Mouse (Mus musculus): Measurements from ENCODE around the gene Capn6. TPM values are rescaled to one million over a fixed set of nuclear protein-coding genes. Genes with fewer than 3 reads are reported as not detected.

Gene Capn6
- 88.8 and 108 TPM in 2 replicates for polyA plus RNA-seq (2015; fragmentation: Nextera tagmentation; extraction: Ambion mirVana)

GRCm38 (mm10) chrX:143827212-143827611 lies at the start of gene Capn6:
Capn6 (minus strand) TSS chrX:143827414.
- ATAC-seq (replicated peaks; ENCODE audit: insufficient number of reproducible peaks, insufficient read depth, low FRiP score, low read depth): peak; percentile 74; the same call in 1 of the 2 replicates
- H3K9ac ChIP-seq: peak within 1 kb of the TSS; percentile 9; the same call in 1 of the 2 replicates
- H3K4me2 ChIP-seq: peak within 1 kb of the TSS; percentile 51
- WGBS: 17% methylated on average over 4 of the region's 4 CpGs
- peak within 1 kb of the TSS; percentile 40; the same call in 1 of the 2 replicates for H3K27ac ChIP-seq
- peak within 1 kb of the TSS; percentile 47 for H3K4me3 ChIP-seq
- no peaks in the 10 kb centered on the region for H3K36me3 ChIP-seq
- H3K9me3 ChIP-seq (replicated peaks): no peaks in the 10 kb centered on the region
- no peaks in the 10 kb centered on the region for H3K4me1 ChIP-seq (replicated peaks)
- H3K27me3 ChIP-seq: no peaks in the 10 kb centered on the region

GRCm38 (mm10) chrX:143867129-143867664 lies 40.0 kb upstream of the Capn6 start:
- Histone ChIP-seq H3K36me3 (no peaks in the 10 kb centered on the region), H3K4me1 (replicated peaks) (no peaks in the 10 kb centered on the region), H3K27ac (no peak overlapping the region), H3K27me3 (no peaks in the 10 kb centered on the region), H3K9me3 (replicated peaks) (no peaks in the 10 kb centered on the region), H3K4me2 (no peak overlapping the region), H3K9ac (no peak overlapping the region), H3K4me3 (no peak overlapping the region)
- 75% methylated on average over 5 of the region's 5 CpGs for WGBS
- ATAC-seq (replicated peaks; ENCODE audit: insufficient number of reproducible peaks, insufficient read depth, low FRiP score, low read depth): no peak

- WGBS: 70% methylated on average over 3 of the region's 3 CpGs
- no peak overlapping the region for H3K4me2 ChIP-seq
- no peaks in the 10 kb centered on the region for H3K9me3 ChIP-seq (replicated peaks)
- ATAC-seq (replicated peaks; ENCODE audit: insufficient number of reproducible peaks, insufficient read depth, low FRiP score, low read depth): no peak
- H3K9ac ChIP-seq: no peak overlapping the region
- H3K27ac ChIP-seq: no peak overlapping the region
- H3K4me3 ChIP-seq: no peak overlapping the region
- no peaks in the 10 kb centered on the region for H3K36me3 ChIP-seq
- H3K4me1 ChIP-seq (replicated peaks): no peaks in the 10 kb centered on the region
- H3K27me3 ChIP-seq: no peaks in the 10 kb centered on the region
Measured at GRCm38 (mm10) chrX:143851351-143851750, 24.1 kb upstream of the Capn6 start.

- Histone ChIP-seq H3K9ac (no peak overlapping the region), H3K4me2 (no peak overlapping the region), H3K27ac (no peak overlapping the region), H3K36me3 (no peaks in the 10 kb centered on the region), H3K27me3 (no peaks in the 10 kb centered on the region), H3K4me1 (replicated peaks) (no peaks in the 10 kb centered on the region), H3K4me3 (no peak overlapping the region), H3K9me3 (replicated peaks) (no peaks in the 10 kb centered on the region)
- WGBS: 72% methylated on average over 3 of the region's 3 CpGs
- ATAC-seq (replicated peaks; ENCODE audit: insufficient number of reproducible peaks, insufficient read depth, low FRiP score, low read depth): no peak
Measured at GRCm38 (mm10) chrX:143849969-143850368, 22.8 kb upstream of the Capn6 start.

- no peaks in the 10 kb centered on the region for H3K27me3 ChIP-seq
- H3K4me2 ChIP-seq: no peak overlapping the region
- no peak overlapping the region for H3K27ac ChIP-seq
- no peak overlapping the region for H3K9ac ChIP-seq
- H3K36me3 ChIP-seq: no peaks in the 10 kb centered on the region
- H3K9me3 ChIP-seq (replicated peaks): no peaks in the 10 kb centered on the region
- no peak overlapping the region for H3K4me3 ChIP-seq
- WGBS: 57% methylated on average over 3 of the region's 3 CpGs
- no peaks in the 10 kb centered on the region for H3K4me1 ChIP-seq (replicated peaks)
- ATAC-seq (replicated peaks; ENCODE audit: insufficient number of reproducible peaks, insufficient read depth, low FRiP score, low read depth): no peak
Measured at GRCm38 (mm10) chrX:143846637-143847036, 19.4 kb upstream of the Capn6 start.

- no peak for ATAC-seq (replicated peaks; ENCODE audit: insufficient number of reproducible peaks, insufficient read depth, low FRiP score, low read depth)
- Histone ChIP-seq H3K9ac (peak overlapping the region; percentile 9; the same call in 1 of the 2 replicates), H3K4me1 (replicated peaks) (no peaks in the 10 kb centered on the region), H3K4me2 (peak overlapping the region; percentile 51), H3K27me3 (no peaks in the 10 kb centered on the region), H3K27ac (peak overlapping the region; percentile 40; the same call in 1 of the 2 replicates), H3K36me3 (no peaks in the 10 kb centered on the region), H3K4me3 (peak overlapping the region; percentile 47), H3K9me3 (replicated peaks) (no peaks in the 10 kb centered on the region)
- WGBS: 10% methylated on average over 4 of the region's 4 CpGs
Measured at GRCm38 (mm10) chrX:143826521-143826920, 693 bp downstream of the Capn6 start.

- Histone ChIP-seq H3K9me3 (replicated peaks) (no peaks in the 10 kb centered on the region), H3K4me1 (replicated peaks) (no peaks in the 10 kb centered on the region), H3K36me3 (no peaks in the 10 kb centered on the region), H3K9ac (no peak overlapping the region), H3K4me2 (no peak overlapping the region), H3K27me3 (no peaks in the 10 kb centered on the region), H3K4me3 (no peak overlapping the region), H3K27ac (no peak overlapping the region)
- WGBS: 91% methylated on average over 2 of the region's 2 CpGs
- no peak for ATAC-seq (replicated peaks; ENCODE audit: insufficient number of reproducible peaks, insufficient read depth, low FRiP score, low read depth)
Measured at GRCm38 (mm10) chrX:143818961-143819360, 8.3 kb downstream of the Capn6 start.

- 83% methylated on average over 1 of the region's 1 CpGs for WGBS
- H3K4me2 ChIP-seq: no peak overlapping the region
- no peak overlapping the region for H3K27ac ChIP-seq
- H3K9ac ChIP-seq: no peak overlapping the region
- H3K9me3 ChIP-seq (replicated peaks): no peaks in the 10 kb centered on the region
- H3K36me3 ChIP-seq: no peaks in the 10 kb centered on the region
- H3K27me3 ChIP-seq: no peaks in the 10 kb centered on the region
- H3K4me1 ChIP-seq (replicated peaks): no peaks in the 10 kb centered on the region
- no peak overlapping the region for H3K4me3 ChIP-seq
- ATAC-seq (replicated peaks; ENCODE audit: insufficient number of reproducible peaks, insufficient read depth, low FRiP score, low read depth): no peak
Measured at GRCm38 (mm10) chrX:143815948-143816347, 11.3 kb downstream of the Capn6 start.

- no peaks in the 10 kb centered on the region for H3K27me3 ChIP-seq
- no peak overlapping the region for H3K4me2 ChIP-seq
- no peaks in the 10 kb centered on the region for H3K4me1 ChIP-seq (replicated peaks)
- no peak for ATAC-seq (replicated peaks; ENCODE audit: insufficient number of reproducible peaks, insufficient read depth, low FRiP score, low read depth)
- H3K9ac ChIP-seq: no peak overlapping the region
- H3K27ac ChIP-seq: no peak overlapping the region
- H3K9me3 ChIP-seq (replicated peaks): no peaks in the 10 kb centered on the region
- no peak overlapping the region for H3K4me3 ChIP-seq
- 60% methylated on average over 3 of the region's 3 CpGs for WGBS
- H3K36me3 ChIP-seq: no peaks in the 10 kb centered on the region
Measured at GRCm38 (mm10) chrX:143762556-143762955, 64.7 kb downstream of the Capn6 start.

Small RNA genes within 50 kb of the gene (microRNA-seq; reads per million reads assigned to microRNA genes)
- gene Gm47298: 0.63 reads per million

Other genes with a start within 250 kb of the Capn6 start
- 0.14 and 1.8 TPM in 2 replicates for gene Dcx, start 105.9 kb upstream of the Capn6 start, polyA plus RNA-seq (2015; fragmentation: Nextera tagmentation; extraction: Ambion mirVana)